Mouse (Mus musculus) cerebellum, adult 2 months (tissue): ENCODE results near the gene Gcgr.

Experiments used
- CTCF ChIP-seq: fragments of 200-500 bp; IDR thresholded peaks from 2 replicates; pipeline ENCODE4 v1.5.1; 2011; ENCODE audit warnings: low read depth, mild to moderate bottlenecking, control low read depth, low read length, moderate library complexity, borderline replicate concordance; ENCODE audit not compliant: insufficient read depth
- POLR2A ChIP-seq: fragments of 200-500 bp; IDR thresholded peaks from 2 replicates; pipeline ENCODE4 v1.6.1; 2011; ENCODE audit warnings: low read length, control low read depth, borderline replicate concordance; ENCODE audit not compliant: insufficient read depth

DNA sequence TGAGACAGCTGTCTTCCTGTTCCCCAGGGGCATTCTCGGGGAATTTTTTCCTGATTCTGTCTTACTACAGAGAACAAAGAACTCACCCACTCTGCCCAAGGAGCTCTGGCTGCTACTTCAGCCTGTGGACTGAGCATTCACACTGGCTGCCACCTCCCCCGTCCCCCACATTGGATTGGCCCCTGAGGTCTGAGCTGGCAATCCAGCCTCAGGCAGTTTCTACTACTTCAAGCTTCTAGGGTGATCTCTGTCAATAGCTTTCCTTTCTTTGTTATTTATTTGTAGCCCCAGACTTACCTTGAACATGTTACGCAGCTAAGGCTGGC is 37.7 kb upstream of the Gcgr start:
- TF ChIP-seq CTCF (no peak), POLR2A (no peak)
